Mouse (Mus musculus) cerebellum, postnatal 25 days (tissue): ENCODE results near the gene Rasl12.

ENCODE experiments used
- DNase-seq, 2 experiments: peaks; one replicate each; pipeline ENCODE4 v3.0.0; 2021; ENCODE audit warnings: mixed read lengths in 2 of 2

The Rasl12 gene

GRCm38 (mm10) chr9:65458975-65459374, 60.7 kb downstream of the Rasl12 start:
- no peak for DNase-seq

GRCm38 (mm10) chr9:65460198-65460597, 61.9 kb downstream of the Rasl12 start:
- no peak for DNase-seq

- peak; percentile 96 to 98 for DNase-seq
Observed at GRCm38 (mm10) chr9:65460732-65461442, 62.6 kb downstream of the Rasl12 start, which contains the start of gene Spg21. TSS of gene Spg21 (plus strand) at chr9:65460947.

- no peak for DNase-seq
Observed at GRCm38 (mm10) chr9:65462544-65462943, 64.2 kb downstream of the Rasl12 start.

- DNase-seq = peak in 1 of 2 experiments; percentile 35
Observed at GRCm38 (mm10) chr9:65464161-65464560, 65.9 kb downstream of the Rasl12 start.
